Mouse (Mus musculus) cortical plate, adult 2 months (tissue): ENCODE results near the gene Ptpn11.
"Not testable (repeated sequence)": the region's sequence is repeated elsewhere in the genome, so short reads cannot be mapped to it uniquely, and the experiment has no call there.

Experiments used
- CTCF ChIP-seq: fragments of 200-500 bp; IDR thresholded peaks from 2 replicates; pipeline ENCODE4 v1.5.1; 2011; ENCODE audit warnings: mild to moderate bottlenecking, control low read depth, low read length; ENCODE audit not compliant: insufficient read depth; ENCODE audit errors: extremely low read depth
- POLR2A ChIP-seq: fragments of 200-500 bp; IDR thresholded peaks from 2 replicates; pipeline ENCODE4 v1.6.1; 2011; ENCODE audit warnings: mild to moderate bottlenecking, low read length, control low read depth; ENCODE audit not compliant: insufficient read depth; ENCODE audit errors: extremely low read depth

DNA sequence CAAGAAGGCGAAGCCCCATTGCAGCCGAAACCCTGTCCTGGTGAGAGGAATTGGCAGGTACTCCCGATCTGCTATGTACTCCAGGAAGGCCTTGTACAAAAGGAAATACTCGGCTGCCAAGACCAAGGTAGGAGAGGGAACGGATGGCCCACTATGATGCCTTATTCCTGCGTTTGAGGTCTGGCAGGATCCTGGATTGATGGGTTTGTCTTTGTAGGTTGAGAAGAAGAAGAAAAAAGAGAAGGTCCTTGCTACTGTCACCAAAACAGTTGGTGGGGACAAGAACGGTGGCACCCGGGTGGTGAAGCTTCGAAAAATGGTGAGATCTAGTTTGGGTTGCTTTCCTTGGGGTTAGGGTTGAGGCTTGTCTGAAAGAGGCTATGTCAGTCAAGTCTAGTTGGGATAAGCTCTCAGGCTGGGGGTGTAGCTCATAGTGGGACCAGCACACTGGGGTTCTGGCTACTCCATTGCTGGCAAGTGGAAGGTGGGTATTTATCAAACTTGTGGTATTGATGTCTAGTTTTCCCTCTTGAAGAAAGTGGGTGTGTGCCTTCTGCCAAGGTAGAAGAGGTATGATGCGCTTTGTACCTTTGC, 14.4 kb upstream of the Ptpn11 start:
- not testable (repeated sequence) for TF ChIP-seq POLR2A, CTCF
